8 mouse cellular contexts compared by ENCODE assay signal in genomic region chr12:74320318-74320717, GRCm38 (mm10). TPM values are rescaled to one million over a fixed set of nuclear protein-coding genes. Genes with fewer than 3 reads are reported as not detected.
DNase-seq lines count a peak whose midpoint lies in the region; ATAC-seq and TF ChIP-seq lines count a peak whose summit lies in the region.

No protein-coding gene starts in this region.

- no peaks in the 10 kb centered on the region for H3K36me3 ChIP-seq in forebrain, embryonic 16.5 days (ENCODE audit: control insufficient read depth, insufficient read depth)
- H3K36me3 ChIP-seq in liver, postnatal 0 days (replicated peaks; ENCODE audit: insufficient read depth, low read length) = no peaks in the 10 kb centered on the region

- peak; percentile 36; the same call in 1 of the 2 replicates for ATAC-seq in forebrain, embryonic 16.5 days
- ATAC-seq in liver, postnatal 0 days = no peak

- H3K4me2 ChIP-seq in forebrain, embryonic 16.5 days (ENCODE audit: low read length) = 0 out of 2 replicates have a peak overlapping the region, but pooled peaks have one; percentile 25
- H3K4me2 ChIP-seq in liver, postnatal 0 days (ENCODE audit: low read depth, low read length) = no peak overlapping the region

- TF ChIP-seq EP300 in liver, postnatal 0 days (IDR thresholded peaks at IDR 0.05; ENCODE audit: low read depth) = no peak

- intact Hi-C loops in left cerebral cortex, adult 2 months (cut with DNase I) = loop anchor here (2.0 to 10.0 kb wide), 4 partner anchors 974 to 1342 kb away; no protein-coding TSS in a partner anchor

- no peak overlapping the region for H3K27ac ChIP-seq in left cerebral cortex, adult 2 months
- H3K27ac ChIP-seq in bone marrow, adult 2 months (ENCODE audit: control insufficient read depth, insufficient read depth, low read depth, low read length, poor library complexity) = no peak overlapping the region
- no peak overlapping the region for H3K27ac ChIP-seq in forebrain, embryonic 16.5 days (ENCODE audit: low read length)
- no peak overlapping the region for H3K27ac ChIP-seq in liver, postnatal 0 days (ENCODE audit: low read depth)

- peak overlapping the region; percentile 5; the same call in 1 of the 2 replicates for H3K4me3 ChIP-seq in left cerebral cortex, adult 2 months
- H3K4me3 ChIP-seq in bone marrow, adult 2 months (replicated peaks; ENCODE audit: control insufficient read depth, low read depth, low read length) = no peak overlapping the region
- no peak overlapping the region for H3K4me3 ChIP-seq in forebrain, embryonic 16.5 days (replicated peaks; ENCODE audit: low read length)
- no peak overlapping the region for H3K4me3 ChIP-seq in liver, postnatal 0 days (ENCODE audit: low read depth, low read length)

- H3K9ac ChIP-seq in forebrain, embryonic 16.5 days (replicated peaks; ENCODE audit: low read depth, low read length) = no peak overlapping the region
- H3K9ac ChIP-seq in liver, postnatal 0 days (replicated peaks) = no peak overlapping the region

- no peaks in the 10 kb centered on the region for H3K27me3 ChIP-seq in forebrain, embryonic 16.5 days (replicated peaks; ENCODE audit: control insufficient read depth, insufficient read depth, low read length)
- H3K27me3 ChIP-seq in liver, postnatal 0 days (ENCODE audit: insufficient read depth, low read length) = no peaks in the 10 kb centered on the region

- TF ChIP-seq CTCF in left cerebral cortex, adult 2 months (IDR thresholded peaks at IDR 0.05) = peak; percentile 97
- peak; percentile 73 for TF ChIP-seq CTCF in bone marrow, adult 2 months (IDR thresholded peaks at IDR 0.05; ENCODE audit: control insufficient read depth, insufficient read depth, low read length)
- peak; percentile 86 for TF ChIP-seq CTCF in liver, postnatal 0 days (IDR thresholded peaks at IDR 0.05; ENCODE audit: low read depth)

- 12% methylated on average over 10 of the region's 10 CpGs for WGBS in bone marrow, adult 2 months
- 11% methylated on average over 10 of the region's 10 CpGs for WGBS in forebrain, embryonic 16.5 days
- 16% methylated on average over 10 of the region's 10 CpGs for WGBS in liver, postnatal 0 days (ENCODE audit: insufficient replicate concordance)

- DNase-seq in left cerebral cortex, adult 2 months (ENCODE audit: extremely low spot score in 1 of 2, low spot score in 2 of 2) = peak; percentile 67 to 80
- DNase-seq in left cerebral cortex, adult 11 months (ENCODE audit: low spot score) = no peak
- peak; percentile 58 for DNase-seq in kidney, adult 9 months
- DNase-seq in liver, postnatal 0 days = peak; percentile 65
- peak; percentile 51 for DNase-seq in ovary, postnatal 36 days (ENCODE audit: low spot score)
- DNase-seq in urinary bladder, adult 2 months (ENCODE audit: low spot score) = peak; percentile 31

- no peaks in the 10 kb centered on the region for H3K9me3 ChIP-seq in forebrain, embryonic 16.5 days (ENCODE audit: control insufficient read depth, low read length)
- H3K9me3 ChIP-seq in liver, postnatal 0 days (ENCODE audit: low read length) = no peaks in the 10 kb centered on the region

- no peak for TF ChIP-seq POLR2A in bone marrow, adult 2 months (IDR thresholded peaks at IDR 0.05; ENCODE audit: borderline replicate concordance, control insufficient read depth, low read depth, low read length)

- H3K4me1 ChIP-seq in bone marrow, adult 2 months (ENCODE audit: control insufficient read depth, insufficient read depth, low read length) = no peaks in the 10 kb centered on the region; the same call in 1 of the 2 replicates
- 0 out of 2 replicates have a peak, but pooled peaks cover 2% of the 10 kb centered on the region for H3K4me1 ChIP-seq in forebrain, embryonic 16.5 days (replicated peaks; ENCODE audit: control insufficient read depth, insufficient read depth, low read length)
- H3K4me1 ChIP-seq in liver, postnatal 0 days (ENCODE audit: insufficient read depth) = no peaks in the 10 kb centered on the region

RNA-seq across cellular contexts. Expression of gene Gm11042, which starts 4.1 kb away (rescaled TPM):
- not detected for total RNA-seq in left cerebral cortex, adult 2 months (2021)
- polyA plus RNA-seq in bone marrow, adult 2 months (2011; ENCODE audit: insufficient read depth, insufficient read length, low replicate concordance, missing spikeins) = not detected in 2 replicates
- polyA plus RNA-seq in forebrain, embryonic 16.5 days (2015; fragmentation: Nextera tagmentation; extraction: Ambion mirVana) = not detected in 2 replicates
- polyA plus RNA-seq in liver, postnatal 0 days (2015; fragmentation: Nextera tagmentation; extraction: Ambion mirVana) = not detected in 2 replicates
- not detected in 2 replicates for polyA plus RNA-seq in urinary bladder, adult 2 months (2012; rRNA removed)
